Mouse (Mus musculus): ENCODE results near the gene Olfr1193. TPM values are rescaled to one million over a fixed set of nuclear protein-coding genes. Genes with fewer than 3 reads are reported as not detected.
"Not testable (repeated sequence)": the region's sequence is repeated elsewhere in the genome, so short reads cannot be mapped to it uniquely, and the experiment has no call there.

Gene Olfr1193
- not detected for polyA plus RNA-seq (2012; fragmentation: generic; extraction: Trizol)

DNA sequence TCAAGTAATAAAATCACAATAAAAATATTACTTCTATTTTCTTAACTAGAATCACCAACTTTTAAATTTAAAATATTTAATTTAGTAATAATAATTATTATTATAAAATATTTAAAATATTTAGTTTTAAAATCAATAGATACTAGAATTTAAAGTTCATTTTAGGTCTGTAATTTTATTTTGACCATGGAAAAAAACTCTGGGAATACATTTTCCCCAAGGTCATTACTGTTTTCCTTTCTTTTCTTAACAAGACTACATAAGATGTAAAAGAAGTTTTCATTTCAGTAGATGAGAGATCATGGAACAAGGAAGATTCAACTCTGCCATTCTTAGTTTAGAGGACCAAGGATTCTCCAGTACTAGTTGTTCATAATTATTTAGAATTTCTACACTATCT is at the start of gene Olfr1193:
Gene Olfr1193, plus strand, starts transcription at position 301 of the 400 bp plus-strand sequence.
- not testable (repeated sequence) for H3K4me3 ChIP-seq; H3ac ChIP-seq (ENCODE audit: control insufficient read depth, insufficient read length); H3K36me3 ChIP-seq (ENCODE audit: control insufficient read depth, insufficient read depth); H3K27me3 ChIP-seq (ENCODE audit: control insufficient read depth, insufficient read depth, insufficient read length); H3K79me2 ChIP-seq (ENCODE audit: control insufficient read depth, insufficient read depth); H3K4me2 ChIP-seq (ENCODE audit: low read depth)

DNA sequence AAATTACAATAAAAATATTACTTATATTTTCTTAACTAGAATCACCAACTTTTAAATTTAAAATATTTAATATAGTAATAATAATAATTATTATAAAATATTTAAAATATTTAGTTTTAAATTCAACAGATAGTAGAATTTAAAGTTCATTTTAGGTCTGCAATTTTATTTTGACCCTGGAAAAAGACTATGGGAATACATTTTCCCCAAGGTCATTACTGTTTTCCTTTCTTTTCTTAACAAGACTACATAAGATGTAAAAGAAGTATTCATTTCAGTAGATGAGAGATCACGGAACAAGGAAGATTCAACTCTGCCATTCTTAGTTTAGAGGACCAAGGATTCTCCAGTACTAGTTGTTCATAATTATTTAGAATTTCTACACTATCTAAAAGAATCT is 35.2 kb upstream of the Olfr1193 start, which contains the start of gene Olfr1191-ps1:
Gene Olfr1191-ps1, plus strand, starts transcription at position 301 of the 400 bp plus-strand sequence.
- H3K4me3 ChIP-seq; H3ac ChIP-seq (ENCODE audit: control insufficient read depth, insufficient read length); H3K4me2 ChIP-seq (ENCODE audit: low read depth); H3K79me2 ChIP-seq (ENCODE audit: control insufficient read depth, insufficient read depth); H3K36me3 ChIP-seq (ENCODE audit: control insufficient read depth, insufficient read depth); H3K27me3 ChIP-seq (ENCODE audit: control insufficient read depth, insufficient read depth, insufficient read length): not testable (repeated sequence)

DNA sequence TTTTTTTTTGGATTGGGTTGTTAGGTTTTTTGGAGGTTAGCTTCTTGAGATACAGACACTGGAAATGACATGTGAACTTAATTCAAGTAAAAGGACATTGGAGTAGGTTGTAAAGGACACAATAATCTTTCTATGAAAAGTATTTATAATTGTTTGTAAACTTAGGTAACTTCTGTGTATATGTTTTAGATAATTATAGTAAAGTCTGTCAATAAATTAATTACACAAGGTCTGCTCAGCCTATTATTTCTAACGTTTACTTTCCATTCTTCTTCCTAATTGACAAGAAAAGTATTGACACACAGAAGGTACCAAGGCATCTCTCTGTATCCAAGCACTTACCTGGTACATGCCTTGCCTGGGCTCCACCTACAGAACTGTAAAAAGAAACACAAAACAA is 27.2 kb upstream of the Olfr1193 start, which contains the start of gene Olfr1192-ps1:
Gene Olfr1192-ps1, plus strand, starts transcription at position 301 of the 400 bp plus-strand sequence.
- no peaks in the 10 kb centered on the region for H3K36me3 ChIP-seq (ENCODE audit: control insufficient read depth, insufficient read depth)
- no peak within 1 kb of the TSS for H3ac ChIP-seq (ENCODE audit: control insufficient read depth, insufficient read length)
- no peak within 1 kb of the TSS for H3K4me3 ChIP-seq
- H3K27me3 ChIP-seq (ENCODE audit: control insufficient read depth, insufficient read depth, insufficient read length) = no peaks in the 10 kb centered on the region
- no peaks in the 10 kb centered on the region for H3K79me2 ChIP-seq (ENCODE audit: control insufficient read depth, insufficient read depth)
- H3K4me2 ChIP-seq (ENCODE audit: low read depth) = no peak within 1 kb of the TSS
- TF ChIP-seq POLR2A (IDR thresholded peaks at IDR 0.05; ENCODE audit: insufficient read length, low read depth) (no peak), SRF (IDR thresholded peaks at IDR 0.05; ENCODE audit: control insufficient read depth, insufficient read length, low read depth) (no peak), TCF12 (IDR thresholded peaks at IDR 0.05; ENCODE audit: insufficient read depth, poor library complexity, severe bottlenecking) (no peak), USF1 (IDR thresholded peaks at IDR 0.05; ENCODE audit: low read depth) (no peak)

DNA sequence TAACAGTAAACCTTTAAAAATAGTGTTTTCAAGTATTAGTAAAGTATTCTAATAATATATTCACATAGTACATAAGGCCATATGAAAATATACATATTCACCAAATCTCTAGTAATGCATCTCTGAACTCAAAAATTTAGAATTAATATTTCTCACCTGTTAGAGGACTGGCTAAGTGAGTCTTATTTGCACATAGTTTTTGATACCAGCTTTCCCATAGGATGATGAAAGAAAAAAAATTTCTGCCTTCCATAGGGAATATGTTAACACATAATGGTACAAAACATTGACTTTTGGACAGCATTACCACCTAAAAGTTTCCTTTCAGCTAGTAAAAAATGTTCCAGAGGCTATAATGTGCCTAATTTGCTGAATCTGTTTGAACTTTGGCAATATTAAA is 13.7 kb downstream of the Olfr1193 start, which contains the start of gene Olfr1195:
Gene Olfr1195, minus strand, starts transcription at position 101 of the 400 bp plus-strand sequence.
- H3ac ChIP-seq (ENCODE audit: control insufficient read depth, insufficient read length) = no peak within 1 kb of the TSS
- H3K4me3 ChIP-seq = no peak within 1 kb of the TSS
- H3K79me2 ChIP-seq (ENCODE audit: control insufficient read depth, insufficient read depth) = no peaks in the 10 kb centered on the region
- H3K36me3 ChIP-seq (ENCODE audit: control insufficient read depth, insufficient read depth) = no peaks in the 10 kb centered on the region
- TF ChIP-seq POLR2A (IDR thresholded peaks at IDR 0.05; ENCODE audit: insufficient read length, low read depth) (no peak), E2F4 (IDR thresholded peaks at IDR 0.05; ENCODE audit: insufficient read depth) (no peak), USF1 (IDR thresholded peaks at IDR 0.05; ENCODE audit: low read depth) (no peak)
- H3K27me3 ChIP-seq (ENCODE audit: control insufficient read depth, insufficient read depth, insufficient read length) = no peaks in the 10 kb centered on the region
- H3K4me2 ChIP-seq (ENCODE audit: low read depth) = no peak within 1 kb of the TSS

DNA sequence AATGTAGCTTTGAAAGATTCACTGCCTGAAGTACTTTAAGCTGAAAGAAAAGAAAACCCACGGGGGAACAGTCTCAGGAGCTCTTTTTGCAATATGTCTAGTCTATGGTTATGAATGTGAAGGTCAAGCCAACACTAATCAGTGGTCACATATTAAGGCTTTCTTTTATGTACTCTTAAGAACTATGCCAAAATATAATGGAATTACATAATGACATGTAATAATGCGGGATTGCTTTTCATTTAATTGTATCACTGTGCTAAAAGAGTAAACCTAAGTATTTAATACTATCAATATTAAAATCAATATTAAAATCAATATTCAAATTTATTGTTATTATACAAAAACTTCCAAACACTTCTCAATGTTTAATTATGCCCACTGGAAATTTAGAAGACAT is 29.1 kb downstream of the Olfr1193 start, which contains the start of gene Olfr1196:
Gene Olfr1196, minus strand, starts transcription at position 101 of the 400 bp plus-strand sequence.
- Histone ChIP-seq H3ac (ENCODE audit: control insufficient read depth, insufficient read length) (no peak within 1 kb of the TSS), H3K4me3 (no peak within 1 kb of the TSS), H3K79me2 (ENCODE audit: control insufficient read depth, insufficient read depth) (no peaks in the 10 kb centered on the region), H3K36me3 (ENCODE audit: control insufficient read depth, insufficient read depth) (no peaks in the 10 kb centered on the region), H3K27me3 (ENCODE audit: control insufficient read depth, insufficient read depth, insufficient read length) (no peaks in the 10 kb centered on the region), H3K4me2 (ENCODE audit: low read depth) (no peak within 1 kb of the TSS)
- TF ChIP-seq POLR2A (IDR thresholded peaks at IDR 0.05; ENCODE audit: insufficient read length, low read depth) (no peak), MYOD1 (IDR thresholded peaks at IDR 0.05; ENCODE audit: control insufficient read depth in 1 of 3, insufficient read length in 2 of 3, low read depth in 2 of 3) (no peak), TCF12 (IDR thresholded peaks at IDR 0.05; ENCODE audit: insufficient read depth, poor library complexity, severe bottlenecking) (no peak), MAX (IDR thresholded peaks at IDR 0.05; ENCODE audit: low read depth) (no peak), MYOG (IDR thresholded peaks at IDR 0.05; ENCODE audit: control insufficient read depth in 1 of 3, insufficient read depth in 1 of 3, insufficient read length in 2 of 3, low read depth in 2 of 3) (no peak)

Other genes with a start within 250 kb of the Olfr1193 start
- not detected for gene Olfr1181, start 249.5 kb upstream of the Olfr1193 start, polyA plus RNA-seq (2012; fragmentation: generic; extraction: Trizol)
- gene Gm13757, start 226.5 kb upstream of the Olfr1193 start, polyA plus RNA-seq (2012; fragmentation: generic; extraction: Trizol) = not detected
- gene Olfr1183, start 220.8 kb upstream of the Olfr1193 start, polyA plus RNA-seq (2012; fragmentation: generic; extraction: Trizol) = not detected
- gene Olfr1184, start 192.0 kb upstream of the Olfr1193 start, polyA plus RNA-seq (2012; fragmentation: generic; extraction: Trizol) = not detected
- gene Olfr1185-ps1, start 182.3 kb upstream of the Olfr1193 start, polyA plus RNA-seq (2012; fragmentation: generic; extraction: Trizol) = not detected
- not detected for gene Olfr1186, start 157.1 kb upstream of the Olfr1193 start, polyA plus RNA-seq (2012; fragmentation: generic; extraction: Trizol)
- gene Olfr1188, start 118.7 kb upstream of the Olfr1193 start, polyA plus RNA-seq (2012; fragmentation: generic; extraction: Trizol) = not detected
- not detected for gene Olfr1189, start 89.2 kb upstream of the Olfr1193 start, polyA plus RNA-seq (2012; fragmentation: generic; extraction: Trizol)
- gene Olfr1191-ps1, start 35.1 kb upstream of the Olfr1193 start, polyA plus RNA-seq (2012; fragmentation: generic; extraction: Trizol) = not detected
- not detected for gene Olfr1192-ps1, start 27.1 kb upstream of the Olfr1193 start, polyA plus RNA-seq (2012; fragmentation: generic; extraction: Trizol)
- not detected for gene Olfr1195, start 13.6 kb downstream of the Olfr1193 start, polyA plus RNA-seq (2012; fragmentation: generic; extraction: Trizol)
- gene Olfr1196, start 29.0 kb downstream of the Olfr1193 start, polyA plus RNA-seq (2012; fragmentation: generic; extraction: Trizol) = not detected
- not detected for gene Olfr1197, start 56.7 kb downstream of the Olfr1193 start, polyA plus RNA-seq (2012; fragmentation: generic; extraction: Trizol)
- gene Olfr1198, start 75.7 kb downstream of the Olfr1193 start, polyA plus RNA-seq (2012; fragmentation: generic; extraction: Trizol) = not detected
- not detected for gene Olfr1199, start 84.8 kb downstream of the Olfr1193 start, polyA plus RNA-seq (2012; fragmentation: generic; extraction: Trizol)
- gene Olfr1200, start 94.9 kb downstream of the Olfr1193 start, polyA plus RNA-seq (2012; fragmentation: generic; extraction: Trizol) = not detected
- gene Olfr1201, start 117.4 kb downstream of the Olfr1193 start, polyA plus RNA-seq (2012; fragmentation: generic; extraction: Trizol) = not detected
- gene Olfr1202, start 138.9 kb downstream of the Olfr1193 start, polyA plus RNA-seq (2012; fragmentation: generic; extraction: Trizol) = not detected
- not detected for gene Olfr1205, start 154.1 kb downstream of the Olfr1193 start, polyA plus RNA-seq (2012; fragmentation: generic; extraction: Trizol)
- not detected for gene Olfr1204, start 173.7 kb downstream of the Olfr1193 start, polyA plus RNA-seq (2012; fragmentation: generic; extraction: Trizol)
- not detected for gene Olfr1206, start 187.6 kb downstream of the Olfr1193 start, polyA plus RNA-seq (2012; fragmentation: generic; extraction: Trizol)
- gene Olfr1208, start 226.7 kb downstream of the Olfr1193 start, polyA plus RNA-seq (2012; fragmentation: generic; extraction: Trizol) = not detected
- gene Olfr1209, start 239.5 kb downstream of the Olfr1193 start, polyA plus RNA-seq (2012; fragmentation: generic; extraction: Trizol) = not detected

Measured in myocyte (in vitro differentiated cells).